Mouse (Mus musculus): ENCODE measurements at regions not wholly inside any gene's neighbourhood (a gene's known extent, or its start where the extent isn't known, plus 50 kb on each side); places are given as distances from the start of the nearest gene placed in this dataset.

DNA sequence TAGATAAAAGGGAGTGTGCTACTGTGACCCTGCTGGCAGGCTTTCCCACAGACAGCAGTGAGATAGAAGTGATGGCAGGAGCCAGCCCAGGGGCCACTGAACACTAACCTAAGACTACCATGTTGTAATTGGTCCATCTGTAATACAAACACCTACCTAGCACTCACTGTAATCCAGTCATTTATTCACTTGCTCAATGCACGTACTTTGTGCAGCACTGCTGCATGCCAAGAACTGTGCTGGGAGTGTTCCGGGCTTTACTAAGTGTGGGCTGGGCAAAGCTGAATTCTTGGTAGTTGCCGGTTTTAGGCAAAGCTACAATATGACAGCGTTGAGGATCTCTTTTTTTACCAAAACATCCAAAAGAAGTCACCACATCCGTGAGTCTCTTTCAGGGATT, 172.1 kb downstream of the Srek1 start:
- H3K79me2 ChIP-seq (ENCODE audit: control insufficient read depth, insufficient read depth, low read length, poor library complexity), result no peaks in the 10 kb centered on the region
- H3K4me3 ChIP-seq (ENCODE audit: control insufficient read depth in 1 of 2, insufficient read depth in 1 of 2, low read depth in 2 of 2, low read length in 2 of 2), result no peak overlapping the region
- H3K4me1 ChIP-seq (ENCODE audit: control insufficient read depth in 1 of 2, insufficient read depth in 2 of 2, low read length in 2 of 2), result no peaks in the 10 kb centered on the region
- TF ChIP-seq ELF1 (IDR thresholded peaks at IDR 0.05; ENCODE audit: low read depth, low read length), result no peak
- TF ChIP-seq UBTF (IDR thresholded peaks at IDR 0.05; ENCODE audit: borderline replicate concordance, insufficient read depth, low read depth, low read length), result no peak
- TF ChIP-seq ZKSCAN1 (IDR thresholded peaks at IDR 0.05; ENCODE audit: low read depth, low read length), result no peak
- no peak for TF ChIP-seq MAZ (IDR thresholded peaks at IDR 0.05; ENCODE audit: low read depth, low read length)
- TF ChIP-seq MAFK (IDR thresholded peaks at IDR 0.05; ENCODE audit: borderline replicate concordance, low read depth, low read length), result no peak
- no peak for TF ChIP-seq RCOR1 (IDR thresholded peaks at IDR 0.05; ENCODE audit: low read depth, low read length)
- no peak for TF ChIP-seq SIN3A (IDR thresholded peaks at IDR 0.05; ENCODE audit: low read length)
- no peak for TF ChIP-seq NELFE (IDR thresholded peaks at IDR 0.05; ENCODE audit: low read depth, low read length)
- no peak for TF ChIP-seq TBP (IDR thresholded peaks at IDR 0.05; ENCODE audit: low read depth, low read length)
- TF ChIP-seq ZC3H11A (IDR thresholded peaks at IDR 0.05; ENCODE audit: low read depth, low read length), result no peak
- no peak for TF ChIP-seq NRF1 (IDR thresholded peaks at IDR 0.05; ENCODE audit: insufficient read depth, low read depth, low read length, poor library complexity, severe bottlenecking)
- TF ChIP-seq TCF12 (IDR thresholded peaks at IDR 0.05; ENCODE audit: low read depth, low read length), result no peak
- TF ChIP-seq USF1 (IDR thresholded peaks at IDR 0.05; ENCODE audit: low read depth, low read length), result no peak
- no peak for TF ChIP-seq BHLHE40 (IDR thresholded peaks at IDR 0.05; ENCODE audit: borderline replicate concordance, low read depth, low read length)
- TF ChIP-seq CTCF (IDR thresholded peaks at IDR 0.05 in 2 of 3, conservative IDR thresholded peaks at IDR 0.05 in 1 of 3; ENCODE audit: control insufficient read depth in 1 of 3, insufficient read depth in 1 of 3, low read depth in 2 of 3, low read length in 3 of 3, poor library complexity in 1 of 3, severe bottlenecking in 1 of 3), result no peak
- TF ChIP-seq USF2 (IDR thresholded peaks at IDR 0.05; ENCODE audit: borderline replicate concordance in 1 of 2, insufficient read depth in 1 of 2, low read depth in 1 of 2, low read length in 2 of 2), result no peak
- no peak for TF ChIP-seq GATA1 (IDR thresholded peaks at IDR 0.05; ENCODE audit: low read depth, low read length)
- TF ChIP-seq RAD21 (IDR thresholded peaks at IDR 0.05; ENCODE audit: low read depth, low read length), result no peak
- no peak for TF ChIP-seq JUND (IDR thresholded peaks at IDR 0.05; ENCODE audit: low read depth, low read length)
- no peak for TF ChIP-seq ETS1 (IDR thresholded peaks at IDR 0.05; ENCODE audit: low read depth, low read length)
- H3K36me3 ChIP-seq (ENCODE audit: control insufficient read depth in 1 of 2, insufficient read depth in 2 of 2, low read length in 2 of 2), result no peaks in the 10 kb centered on the region
- no peaks in the 10 kb centered on the region for H3K27me3 ChIP-seq (ENCODE audit: control insufficient read depth in 1 of 2, insufficient read depth in 2 of 2, low read length in 2 of 2)
- no peaks in the 10 kb centered on the region for H3K9me3 ChIP-seq (replicated peaks; ENCODE audit: insufficient read depth, low read length)
- H3K27ac ChIP-seq (ENCODE audit: control insufficient read depth, low read depth, low read length), result no peak overlapping the region
- no peak overlapping the region for H3K9ac ChIP-seq (ENCODE audit: control insufficient read depth, low read depth, low read length, poor library complexity, severe bottlenecking)
- no peak for DNase-seq (ENCODE audit: low read depth, low spot score)

DNA sequence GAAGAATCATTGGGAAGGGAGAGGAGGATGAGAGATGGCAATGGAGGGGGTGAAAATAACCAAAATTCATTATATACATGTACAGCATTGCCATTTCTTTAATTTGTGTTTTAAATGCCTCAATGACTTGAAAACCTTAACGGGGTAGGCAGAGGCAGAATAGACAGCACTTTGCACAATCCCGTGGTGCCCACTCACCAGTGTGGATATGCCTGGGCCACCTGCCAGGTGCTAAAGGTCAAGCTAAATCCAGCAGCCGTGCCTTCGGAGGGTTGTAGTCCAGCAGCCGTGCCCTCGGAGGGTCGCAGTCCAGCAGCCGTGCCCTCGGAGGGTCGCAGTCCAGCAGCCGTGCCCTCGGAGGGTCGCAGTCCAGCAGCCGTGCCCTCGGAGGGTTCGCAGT, 182.0 kb downstream of the Srek1 start:
- Histone ChIP-seq H3K27me3 (ENCODE audit: control insufficient read depth in 1 of 2, insufficient read depth in 2 of 2, low read length in 2 of 2) (no peaks in the 10 kb centered on the region), H3K9me3 (replicated peaks; ENCODE audit: insufficient read depth, low read length) (no peaks in the 10 kb centered on the region), H3K4me1 (ENCODE audit: control insufficient read depth in 1 of 2, insufficient read depth in 2 of 2, low read length in 2 of 2) (no peaks in the 10 kb centered on the region), H3K36me3 (ENCODE audit: control insufficient read depth in 1 of 2, insufficient read depth in 2 of 2, low read length in 2 of 2) (no peaks in the 10 kb centered on the region), H3K9ac (ENCODE audit: control insufficient read depth, low read depth, low read length, poor library complexity, severe bottlenecking) (no peak overlapping the region), H3K27ac (ENCODE audit: control insufficient read depth, low read depth, low read length) (no peak overlapping the region), H3K79me2 (ENCODE audit: control insufficient read depth, insufficient read depth, low read length, poor library complexity) (no peaks in the 10 kb centered on the region), H3K4me3 (ENCODE audit: control insufficient read depth in 1 of 2, insufficient read depth in 1 of 2, low read depth in 2 of 2, low read length in 2 of 2) (no peak overlapping the region)
- no peak for DNase-seq (ENCODE audit: low read depth, low spot score)
- TF ChIP-seq MEF2A (IDR thresholded peaks at IDR 0.05; ENCODE audit: extremely low read depth, insufficient replicate concordance, low read depth, low read length, poor library complexity, severe bottlenecking) (no peak), GATA1 (IDR thresholded peaks at IDR 0.05; ENCODE audit: low read depth, low read length) (no peak), BHLHE40 (IDR thresholded peaks at IDR 0.05; ENCODE audit: borderline replicate concordance, low read depth, low read length) (no peak), ZNF384 (IDR thresholded peaks at IDR 0.05; ENCODE audit: low read depth, low read length) (no peak), SIN3A (IDR thresholded peaks at IDR 0.05; ENCODE audit: low read length) (no peak)
